In genomic region chr11:59501978-59502700, GRCm38 (mm10) we compare ENCODE assay signal across 1 mouse cellular context.
A peak's percentile ranks its signal among the peaks of the same experiment; 100 is the strongest.
TF ChIP-seq lines count a peak whose summit lies in the region.

No protein-coding gene starts in this region.

TF ChIP-seq in CH12.LX, 34 proteins besides CTCF, POLR2A, EP300 and RAD21 (continued from another document):
- TF ChIP-seq ETS1 (conservative IDR thresholded peaks at IDR 0.05; ENCODE audit: low read depth, low read length) = 0 out of 2 replicates have a peak, but pooled peaks have one; percentile 12
